Mouse (Mus musculus) CH12.LX (cell line): Measurements from ENCODE around the gene Gm28490. TPM values are rescaled to one million over a fixed set of nuclear protein-coding genes. Genes with fewer than 3 reads are reported as not detected.
"Not testable (repeated sequence)": the region's sequence is repeated elsewhere in the genome, so short reads cannot be mapped to it uniquely, and the experiment has no call there.

Experiments used
- DNase-seq: peaks from one replicate; pipeline ENCODE4 v3.0.0-alpha.2; 2013; ENCODE audit errors: extremely low read depth
- H3K27ac ChIP-seq: 2 replicates; pipeline ENCODE4 v1.5.1; 2012; ENCODE audit warnings: low read depth, mild to moderate bottlenecking, control low read depth, moderate library complexity; ENCODE audit not compliant: insufficient read depth
- H3K27me3 ChIP-seq: replicated peaks from 2 replicates; pipeline ENCODE3; 2012; ENCODE audit warnings: inconsistent platforms
- H3K36me3 ChIP-seq, 2 experiments: replicated peaks in 1 of 2; 2 replicates each; pipeline versions ENCODE3 to v1.6.1; 2012; ENCODE audit warnings: inconsistent platforms in 1 of 2, low read length in 1 of 2, mild to moderate bottlenecking in 1 of 2, mixed read lengths in 1 of 2, moderate library complexity in 1 of 2; ENCODE audit not compliant: control insufficient read depth in 1 of 2, insufficient read depth in 1 of 2
- H3K4me1 ChIP-seq, 2 experiments: 2 replicates each; pipeline ENCODE4 v1.6.1; 2012; ENCODE audit warnings: inconsistent platforms in 1 of 2, moderate library complexity in 1 of 2; ENCODE audit not compliant: insufficient read depth in 2 of 2, control insufficient read depth in 1 of 2
- H3K4me2 ChIP-seq: 2 replicates; pipeline ENCODE4 v1.6.1; 2012; ENCODE audit warnings: low read depth, mild to moderate bottlenecking, control low read depth; ENCODE audit not compliant: poor library complexity, insufficient read depth, severe bottlenecking
- H3K4me3 ChIP-seq, 3 experiments: fragments of 150-350 bp in 1 of 3; sonication (generic) in 1 of 3; replicated peaks in 1 of 3; 2 replicates each; pipeline versions ENCODE3 to v1.5.1; 2011 to 2012; ENCODE audit warnings: low read depth in 2 of 3, low read length in 2 of 3, mild to moderate bottlenecking in 2 of 3, moderate library complexity in 2 of 3, control low read depth in 1 of 3, improper control_type of control experiment in 1 of 3, inconsistent platforms in 1 of 3, mixed read lengths in 1 of 3; ENCODE audit not compliant: poor library complexity in 1 of 3
- H3K79me2 ChIP-seq: replicated peaks from 2 replicates; pipeline ENCODE4 v1.6.1; 2012; ENCODE audit warnings: mild to moderate bottlenecking, moderate library complexity; ENCODE audit not compliant: control insufficient read depth, poor library complexity, insufficient read depth, severe bottlenecking; ENCODE audit errors: extremely low read depth
- H3K9ac ChIP-seq: 2 replicates; pipeline ENCODE4 v1.6.1; 2012; ENCODE audit warnings: low read depth, mild to moderate bottlenecking, control low read depth, moderate library complexity; ENCODE audit not compliant: insufficient read depth
- H3K9me3 ChIP-seq: replicated peaks from 2 replicates; pipeline ENCODE3; 2012; ENCODE audit warnings: low read length, inconsistent platforms, mixed read lengths
- dilution Hi-C: fragments of 300-500 bp; cut with MboI; formaldehyde crosslinking; loops from 2 replicates; pipeline ENCODE4 v1.14.3; 2020; ENCODE audit warnings: low sequenced_read_pairs; ENCODE audit not compliant: extremely low pct_unique_long_range_greater_than_20kb, extremely low pct_ligation_motif_present
- in situ Hi-C: fragments of 300-500 bp; cut with MboI; formaldehyde crosslinking; loops from 3 replicates; pipeline ENCODE4 v1.14.3; 2019; ENCODE audit warnings: low sequenced_read_pairs, low pct_ligation_motif_present, low pct_unique_long_range_greater_than_20kb, mixed read lengths
- polyA plus RNA-seq: library from polyadenylated mRNA; unstranded; fragments of >175 nt; gene quantifications from 2 replicates; pipeline ENCODE4 v1.2.1, GENCODE M21; 2012; ENCODE audit warnings: low read depth; ENCODE audit not compliant: insufficient read length
- total RNA-seq, 2 experiments: library from RNA; depleted of rRNA; stranded (reverse); fragments of 300-350 nt in 1 of 2; fragments of >200 nt in 1 of 2; gene quantifications; 2 replicates each; pipeline ENCODE4 v1.2.3; 2012 to 2014

Gene Gm28490
- not detected in 2 replicates for total RNA-seq (2012; rRNA removed)
- not detected in 2 replicates for total RNA-seq (2014; rRNA removed)
- polyA plus RNA-seq = not detected in 2 replicates

- dilution Hi-C loops, H3K9me3 ChIP-seq, in situ Hi-C loops, H3K4me2 ChIP-seq, H3K4me3 ChIP-seq, H3K9ac ChIP-seq, H3K4me1 ChIP-seq, DNase-seq, H3K27ac ChIP-seq, H3K36me3 ChIP-seq, H3K79me2 ChIP-seq, H3K27me3 ChIP-seq: not testable (repeated sequence)
Measured at GRCm38 (mm10) chrY:31634656-31635055, at the start of gene Gm28490. Gene Gm28490 (minus strand): TSS chrY:31634756.
